Mouse (Mus musculus) testis, adult 2 months (tissue): ENCODE measurements at regions not wholly inside any gene's neighbourhood (a gene's known extent, or its start where the extent isn't known, plus 50 kb on each side); places are given as distances from the start of the nearest gene placed in this dataset.

Experiments
- CTCF ChIP-seq: fragments of 200-500 bp; IDR thresholded peaks from 2 replicates; pipeline ENCODE4 v1.5.1; 2012; ENCODE audit warnings: low read depth, mild to moderate bottlenecking, inconsistent platforms, low read length, moderate library complexity; ENCODE audit not compliant: control insufficient read depth, insufficient read depth, insufficient replicate concordance
- POLR2A ChIP-seq: fragments of 200-500 bp; IDR thresholded peaks from 2 replicates; pipeline ENCODE4 v1.6.1; 2012; ENCODE audit warnings: low read depth, mild to moderate bottlenecking, inconsistent platforms, low read length, moderate library complexity; ENCODE audit not compliant: control insufficient read depth

DNA sequence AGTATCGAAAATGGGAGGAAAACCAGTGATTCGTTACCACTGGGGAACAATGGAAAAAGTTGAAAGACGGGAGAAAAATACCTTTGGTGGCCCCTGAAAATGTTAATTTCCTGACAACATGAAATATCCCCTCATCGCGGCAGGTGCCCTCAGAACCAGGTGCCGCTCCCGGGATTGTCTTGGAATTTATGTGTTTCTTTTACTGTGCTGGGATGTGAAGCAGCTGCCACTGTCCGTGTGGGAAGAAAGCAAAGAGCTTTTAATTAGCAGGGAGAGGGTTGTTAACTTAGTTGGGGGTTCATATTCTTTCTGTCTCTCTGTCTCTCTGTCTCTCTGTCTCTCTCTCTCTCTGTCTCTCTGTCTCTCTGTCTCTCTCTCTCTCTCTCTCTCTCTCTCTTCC lies 759.3 kb upstream of the Pcdh20 start:
- TF ChIP-seq POLR2A: no peak
- TF ChIP-seq CTCF: no peak
